Mouse (Mus musculus): ENCODE measurements at regions not wholly inside any gene's neighbourhood (a gene's known extent, or its start where the extent isn't known, plus 50 kb on each side); places are given as distances from the start of the nearest gene placed in this dataset.
A peak's percentile ranks its signal among the peaks of the same experiment; 100 is the strongest.

DNA sequence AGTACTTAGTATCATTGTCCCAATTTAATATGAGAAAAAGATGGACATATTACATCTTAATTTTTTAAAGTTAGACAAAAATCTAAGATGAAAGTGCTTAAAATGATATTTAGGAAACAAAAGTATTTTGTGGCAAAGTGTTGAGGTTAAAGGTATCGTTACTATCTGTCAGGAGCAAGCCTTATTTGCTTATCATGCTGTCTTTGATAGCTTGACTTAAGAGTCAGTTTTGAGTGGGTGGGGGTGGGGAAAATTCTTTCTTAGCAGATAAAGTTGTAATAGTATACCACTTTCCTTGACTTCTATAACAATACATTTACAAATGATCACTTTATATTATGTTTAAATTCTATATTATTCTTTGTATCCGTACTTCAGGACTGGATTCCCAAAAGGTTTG lies 339.1 kb upstream of the Dph6 start:
- DNase-seq, result no peak

DNA sequence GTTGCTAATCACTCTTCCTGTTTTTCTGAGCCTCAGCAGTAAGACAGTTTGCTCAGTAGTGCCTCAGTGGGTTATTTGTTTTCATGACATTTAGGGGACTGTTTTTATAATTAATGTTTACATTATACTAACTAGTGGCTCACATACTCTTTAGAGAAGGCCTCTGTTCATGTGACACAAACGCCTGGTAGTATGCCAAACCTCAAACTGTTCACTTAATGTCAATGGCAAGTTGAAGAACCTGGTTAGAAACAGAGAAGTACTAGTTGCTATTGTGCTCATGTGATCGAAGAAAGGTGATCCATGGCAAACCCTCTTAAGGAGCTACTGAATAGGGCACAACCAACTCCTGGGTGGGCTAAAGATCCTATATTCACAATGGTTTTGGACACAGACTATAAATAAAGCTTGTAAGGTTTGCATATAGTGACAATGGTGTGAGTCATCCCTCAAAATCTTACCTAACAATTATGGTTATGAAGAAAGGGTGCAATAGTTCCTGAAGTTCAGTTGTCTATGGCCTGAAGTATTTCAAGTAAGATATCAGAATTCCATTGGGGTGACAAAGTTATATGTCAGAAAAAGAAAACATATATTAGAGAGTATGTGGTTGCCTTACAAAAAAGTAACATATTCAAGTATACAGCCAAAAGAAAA lies 340.1 kb upstream of the Dph6 start:
- DNase-seq, result no peak

DNA sequence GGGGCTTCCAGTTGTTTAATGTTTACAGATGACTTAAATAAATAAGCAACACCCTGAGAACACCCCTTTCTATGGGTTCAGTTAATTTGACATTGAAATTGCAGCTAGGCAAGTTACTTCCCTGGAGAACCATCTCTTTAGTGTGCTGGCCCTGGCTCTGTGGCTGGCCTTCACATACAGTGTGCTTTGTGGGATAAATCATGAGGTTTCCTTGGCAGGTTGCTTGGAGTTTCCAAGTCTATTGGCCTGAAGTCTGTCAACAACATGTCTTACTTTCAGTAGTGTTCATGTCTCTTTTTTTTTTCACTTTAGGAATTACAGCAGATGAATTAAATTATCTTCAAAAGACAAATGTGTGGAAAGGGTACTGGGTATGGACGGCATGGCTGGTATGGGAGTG lies 359.2 kb upstream of the Dph6 start:
- no peak for DNase-seq

DNA sequence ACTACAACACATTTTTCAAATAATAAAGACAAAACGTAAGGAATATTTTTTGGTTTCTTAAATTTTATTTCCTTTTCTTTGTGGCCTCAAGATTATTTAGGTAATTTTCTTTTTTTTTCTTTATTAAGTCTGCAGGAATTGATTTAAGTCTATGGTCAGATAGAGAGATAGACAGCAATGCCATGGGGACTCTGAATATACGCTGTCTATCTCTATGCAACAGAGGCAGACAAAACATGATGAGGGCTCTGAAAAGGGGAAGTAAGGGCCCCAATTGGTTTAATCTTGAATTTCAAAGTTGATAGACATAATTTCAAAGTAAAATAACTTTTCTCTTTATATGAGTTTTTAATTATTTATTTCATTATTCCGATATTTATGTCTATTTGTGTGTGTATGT lies 372.0 kb upstream of the Dph6 start:
- DNase-seq, result no peak

DNA sequence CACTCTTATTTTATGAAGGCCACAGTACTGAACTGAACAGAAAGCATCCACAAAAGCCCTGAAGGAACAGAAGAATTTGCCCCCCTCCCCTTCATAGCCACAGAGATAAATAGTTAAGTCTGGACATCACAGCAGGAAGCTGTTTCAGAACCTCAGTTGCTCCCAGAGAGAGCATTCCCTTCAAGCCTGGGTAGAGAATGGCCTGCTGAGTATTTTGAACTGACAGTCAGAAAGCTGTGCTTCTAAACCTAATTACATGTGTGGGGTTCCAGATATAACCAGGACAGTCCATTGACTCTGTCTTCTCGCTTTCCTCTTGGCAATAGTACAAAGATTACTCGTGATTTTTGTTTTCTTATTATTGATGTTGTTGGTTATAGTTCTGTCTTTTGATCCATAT lies 376.4 kb upstream of the Dph6 start:
- DNase-seq, result no peak

DNA sequence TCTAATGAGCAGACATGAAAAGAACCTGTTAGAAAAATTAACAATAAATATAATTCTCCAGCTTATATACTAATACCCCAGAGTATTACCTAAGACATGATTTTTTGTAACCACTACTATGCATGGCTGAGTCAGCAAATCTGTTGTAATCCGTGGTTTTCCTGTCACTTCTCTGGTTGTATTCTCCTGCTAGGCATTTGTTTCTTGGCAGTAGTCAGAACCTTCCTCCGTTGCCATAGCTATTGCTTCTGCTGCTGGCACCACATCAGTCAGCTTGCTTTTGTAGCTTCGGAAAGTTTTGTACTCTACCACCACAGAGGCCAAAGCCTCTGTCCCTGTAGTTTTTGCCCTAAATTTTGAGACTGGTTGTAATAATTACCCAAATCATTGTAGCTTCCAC lies 381.4 kb upstream of the Dph6 start:
- peak; percentile 28 for DNase-seq

DNA sequence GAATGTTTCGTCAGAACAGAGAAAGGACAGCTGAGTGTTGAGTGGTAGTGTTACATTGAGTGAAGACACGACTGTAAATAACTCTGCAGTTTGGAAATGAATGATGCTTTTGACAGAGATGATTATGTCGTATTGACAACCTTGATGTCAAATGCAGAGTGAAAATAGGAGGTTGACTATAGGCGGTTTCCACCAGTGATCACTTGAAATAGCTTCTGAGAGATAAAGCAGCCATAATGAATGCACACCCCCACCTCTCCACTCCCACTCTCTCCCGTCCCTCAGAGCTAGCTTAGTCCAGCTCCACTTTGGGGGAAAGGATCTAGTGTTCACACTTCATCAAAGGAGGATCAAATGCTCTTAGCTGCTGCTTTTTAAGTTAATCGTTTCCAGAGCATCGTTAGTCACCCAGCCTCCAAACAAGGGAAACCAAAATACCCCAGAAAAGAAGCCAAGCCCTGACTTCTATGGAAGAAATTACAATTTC lies 387.6 kb upstream of the Dph6 start:
- no peak for DNase-seq

DNA sequence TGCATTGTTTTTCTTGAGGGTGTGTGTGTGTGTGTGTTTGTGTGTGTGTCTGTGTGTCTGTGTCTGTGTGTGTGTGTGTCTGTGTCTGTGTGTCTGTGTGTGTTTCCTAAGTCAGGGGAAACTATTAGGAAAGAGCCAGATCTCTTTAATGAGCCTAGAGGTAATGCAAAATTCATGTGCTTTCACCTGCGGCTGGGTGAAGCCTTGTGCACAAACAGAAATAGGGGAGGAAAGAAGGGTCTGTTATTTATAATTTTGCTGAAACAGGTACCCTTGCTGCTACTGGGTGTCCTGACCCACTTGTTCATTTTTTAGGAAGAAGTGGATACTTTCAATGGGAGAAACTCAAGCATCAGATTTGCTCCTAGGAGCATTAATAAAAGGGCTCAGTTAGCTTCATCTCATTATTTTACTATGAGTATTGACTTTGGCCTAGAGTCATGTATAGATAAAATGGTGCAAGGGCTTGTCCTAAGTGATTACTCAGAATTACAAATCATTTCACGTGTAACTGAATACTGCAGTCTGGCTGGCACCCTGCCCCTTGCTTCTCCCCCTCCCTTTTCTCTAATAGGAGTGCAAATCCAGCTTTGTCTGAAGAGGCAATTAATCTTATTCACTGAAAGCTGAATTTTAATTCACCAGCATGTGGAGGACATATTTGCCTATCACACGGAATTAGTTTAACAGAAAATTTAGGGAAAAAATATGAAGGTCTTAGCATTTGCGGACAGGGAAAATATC lies 401.7 kb upstream of the Dph6 start:
- DNase-seq, result no peak

DNA sequence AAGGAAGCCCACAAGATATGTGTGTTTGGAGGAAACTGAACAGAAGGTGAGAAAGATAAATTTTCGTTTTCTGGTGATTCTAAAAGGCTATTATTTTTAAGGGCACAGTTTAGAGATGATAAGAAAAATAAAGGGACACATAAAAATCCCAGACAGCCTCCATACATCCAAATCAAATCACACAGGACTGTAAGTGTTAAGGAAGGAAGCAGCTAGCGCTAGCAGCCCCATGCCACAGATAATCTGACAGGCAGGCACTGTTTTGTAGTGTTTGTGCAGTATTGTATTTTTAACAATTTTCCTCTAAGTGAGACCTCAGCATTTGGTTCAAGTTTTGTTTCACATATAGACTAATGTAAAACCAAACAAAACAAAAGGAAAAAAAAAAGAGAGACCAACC lies 402.4 kb upstream of the Dph6 start:
- no peak for DNase-seq

DNA sequence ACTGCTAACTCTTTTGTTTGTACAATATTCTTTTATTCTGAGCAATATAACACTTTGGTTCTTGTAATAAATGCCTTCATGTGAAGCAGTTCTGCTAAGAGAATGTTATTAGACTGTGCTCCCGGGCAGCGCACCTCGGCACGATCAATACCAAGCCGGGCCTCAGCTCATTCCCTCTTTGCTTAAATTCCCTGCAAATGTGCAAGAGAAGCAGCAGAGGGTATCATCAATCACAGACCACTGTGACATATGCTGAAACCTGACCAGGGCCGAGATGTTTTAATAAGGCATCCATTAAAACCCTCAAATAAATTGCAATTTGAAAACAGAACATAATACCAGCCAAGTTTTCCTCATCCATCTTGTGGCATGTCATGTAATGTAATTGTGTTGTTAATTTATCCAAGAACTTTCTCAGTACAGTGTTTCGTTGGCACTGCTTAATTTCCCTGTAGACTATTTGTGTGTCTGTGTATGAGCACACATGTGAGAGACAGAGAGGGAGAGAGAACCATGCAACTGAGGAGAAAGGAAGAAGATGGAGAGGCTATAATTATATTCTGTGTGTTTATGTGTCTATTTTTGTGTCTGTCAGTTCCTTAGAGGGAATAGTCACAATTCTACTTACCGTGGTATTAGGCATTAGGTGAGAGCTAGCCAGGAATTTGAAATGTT lies 412.9 kb upstream of the Dph6 start:
- DNase-seq, result no peak

DNA sequence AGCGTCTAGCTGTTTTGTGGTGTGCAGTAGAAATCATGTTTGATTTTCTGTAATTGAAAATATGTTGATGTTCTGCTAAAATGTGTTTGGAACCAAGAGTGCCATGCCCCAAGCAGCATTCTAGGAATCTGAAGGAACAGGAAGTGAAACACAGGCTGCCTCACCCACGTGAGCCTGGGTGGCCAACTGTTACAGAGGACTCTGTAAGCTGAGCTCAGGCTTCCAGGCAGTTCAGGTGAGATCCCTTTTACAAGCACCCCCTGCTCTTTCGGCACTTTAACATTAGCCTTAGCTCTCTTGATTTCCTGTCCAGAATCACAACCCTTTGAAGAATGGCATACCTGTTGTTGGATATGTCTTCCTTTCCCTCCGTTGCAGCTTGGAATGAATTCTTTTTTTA lies 414.9 kb upstream of the Dph6 start:
- no peak for DNase-seq

DNA sequence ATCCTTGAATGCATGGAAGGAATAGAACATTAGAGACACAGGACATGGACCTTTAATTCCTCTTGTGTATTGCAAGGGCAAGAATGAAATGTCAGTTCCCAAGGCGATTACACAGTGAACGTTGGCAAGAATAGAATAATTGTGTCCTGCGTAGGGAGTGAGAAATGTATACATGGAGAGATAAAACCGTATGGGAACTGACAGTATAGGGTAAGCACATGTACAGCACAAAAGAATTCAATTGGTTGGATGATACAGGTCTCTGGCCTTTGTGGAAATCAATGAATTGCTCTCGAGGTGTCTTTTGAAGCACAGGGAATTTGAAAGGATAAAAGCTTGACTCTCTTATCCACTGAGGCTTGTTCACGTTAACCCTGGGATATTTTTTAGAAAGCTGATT lies 415.4 kb upstream of the Dph6 start:
- DNase-seq, result no peak

DNA sequence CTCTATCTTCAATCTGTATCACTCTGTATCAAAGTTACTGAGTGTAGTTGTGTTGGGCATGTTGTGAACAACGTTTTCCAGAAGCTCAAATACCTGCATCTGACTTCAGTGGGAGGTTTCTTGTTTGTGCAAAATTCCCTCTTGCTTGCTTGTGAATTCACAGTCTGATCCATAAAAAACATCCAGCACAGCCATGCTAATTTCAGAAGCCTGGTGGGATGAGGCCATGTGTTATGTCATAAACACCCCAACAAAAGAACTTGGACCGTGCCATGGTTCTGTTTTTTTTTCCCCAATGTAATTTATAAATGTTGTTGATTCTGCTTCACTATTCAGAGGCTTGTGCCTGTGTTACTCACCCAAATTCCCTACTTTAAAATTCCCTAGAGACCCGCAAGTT lies 415.9 kb upstream of the Dph6 start:
- no peak for DNase-seq

DNA sequence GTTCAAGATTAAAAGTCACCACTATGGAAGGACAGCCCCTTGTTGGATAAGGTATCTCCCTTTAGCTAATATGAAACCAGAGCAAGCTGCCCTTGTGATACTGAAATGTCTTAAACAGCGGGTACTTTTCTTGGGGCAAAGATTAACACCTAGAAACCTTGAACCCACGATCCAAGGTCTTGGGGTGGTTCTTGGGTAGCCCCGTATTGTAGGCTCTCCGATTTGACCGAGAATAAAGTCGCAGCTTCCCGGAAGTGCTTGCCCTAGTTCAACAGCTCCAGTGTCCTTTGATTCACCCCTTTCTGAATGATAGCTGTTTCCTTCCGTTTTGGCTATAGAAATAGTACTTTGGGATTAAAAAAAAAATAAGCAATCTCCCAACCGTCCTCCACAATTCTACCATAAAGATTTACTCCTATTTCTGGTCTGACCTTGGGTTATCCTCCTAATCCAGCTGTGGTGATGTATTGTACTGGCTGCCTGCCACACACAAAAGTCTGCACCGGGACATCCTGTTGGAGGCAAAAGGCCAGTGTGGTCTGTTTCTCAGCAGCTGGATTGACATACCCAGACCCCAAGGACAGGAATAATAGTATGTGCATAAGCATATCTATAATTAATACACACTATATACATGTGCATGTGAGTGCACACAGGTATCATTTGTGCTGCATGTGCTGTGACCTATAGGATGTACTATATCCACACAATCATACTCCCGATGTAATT lies 427.0 kb upstream of the Dph6 start:
- DNase-seq, result peak; percentile 30

DNA sequence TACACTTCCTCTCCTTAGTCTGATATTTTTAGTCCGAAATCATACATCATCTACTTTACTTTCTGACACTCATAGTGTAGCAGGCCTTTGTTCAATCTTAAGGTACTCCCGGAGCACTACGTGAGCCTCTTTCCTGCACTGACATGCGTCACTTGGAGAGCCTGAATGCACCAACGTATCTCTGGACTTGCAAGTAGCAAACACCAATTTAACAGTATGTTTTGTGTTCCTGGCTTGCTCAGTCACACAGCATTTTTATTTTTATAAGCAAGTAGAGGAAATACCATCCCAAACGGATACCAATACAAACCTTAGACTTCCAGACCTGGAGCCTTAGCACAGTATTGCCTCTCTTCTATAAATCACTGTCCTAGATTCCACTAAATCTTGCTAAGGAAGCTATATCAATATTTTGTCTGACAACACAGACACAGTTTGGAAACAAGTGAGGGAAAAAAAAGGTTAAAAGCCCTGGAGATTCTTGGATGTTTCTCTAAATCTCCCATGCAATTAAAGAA lies 427.6 kb upstream of the Dph6 start:
- no peak for DNase-seq

DNA sequence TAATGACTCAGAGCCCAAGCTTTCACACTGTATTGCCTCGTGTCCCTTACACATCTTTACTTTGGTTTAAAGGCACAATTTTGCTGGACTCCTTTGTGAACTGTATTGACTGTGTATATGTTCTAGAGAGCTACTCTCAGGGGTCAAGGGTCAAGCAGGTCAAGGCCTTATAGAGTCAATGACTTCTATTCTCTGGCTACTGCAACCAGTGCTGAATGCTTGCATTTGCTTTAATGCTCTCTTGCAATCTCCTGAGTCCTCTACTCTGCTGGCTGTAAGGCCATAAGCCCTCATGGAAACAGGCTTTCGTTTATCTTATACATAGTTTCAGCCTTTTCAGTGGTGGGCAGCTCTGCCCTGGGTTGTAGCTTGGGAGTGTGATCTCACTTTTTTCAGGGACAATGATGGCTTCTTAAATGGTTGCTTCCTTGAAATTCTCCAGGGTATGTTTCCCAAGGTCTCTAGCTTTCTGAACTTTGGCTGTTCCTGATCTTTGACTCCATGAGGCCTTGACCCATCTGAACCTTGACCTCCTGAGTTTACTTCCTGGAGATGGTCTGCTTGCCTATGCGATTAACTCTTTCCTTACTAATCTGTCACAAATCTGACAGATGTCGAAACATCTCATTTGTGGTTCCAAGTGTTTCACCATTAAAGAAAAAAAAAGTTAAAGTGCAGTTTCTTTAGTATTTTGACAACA lies 433.8 kb upstream of the Dph6 start:
- DNase-seq, result no peak

DNA sequence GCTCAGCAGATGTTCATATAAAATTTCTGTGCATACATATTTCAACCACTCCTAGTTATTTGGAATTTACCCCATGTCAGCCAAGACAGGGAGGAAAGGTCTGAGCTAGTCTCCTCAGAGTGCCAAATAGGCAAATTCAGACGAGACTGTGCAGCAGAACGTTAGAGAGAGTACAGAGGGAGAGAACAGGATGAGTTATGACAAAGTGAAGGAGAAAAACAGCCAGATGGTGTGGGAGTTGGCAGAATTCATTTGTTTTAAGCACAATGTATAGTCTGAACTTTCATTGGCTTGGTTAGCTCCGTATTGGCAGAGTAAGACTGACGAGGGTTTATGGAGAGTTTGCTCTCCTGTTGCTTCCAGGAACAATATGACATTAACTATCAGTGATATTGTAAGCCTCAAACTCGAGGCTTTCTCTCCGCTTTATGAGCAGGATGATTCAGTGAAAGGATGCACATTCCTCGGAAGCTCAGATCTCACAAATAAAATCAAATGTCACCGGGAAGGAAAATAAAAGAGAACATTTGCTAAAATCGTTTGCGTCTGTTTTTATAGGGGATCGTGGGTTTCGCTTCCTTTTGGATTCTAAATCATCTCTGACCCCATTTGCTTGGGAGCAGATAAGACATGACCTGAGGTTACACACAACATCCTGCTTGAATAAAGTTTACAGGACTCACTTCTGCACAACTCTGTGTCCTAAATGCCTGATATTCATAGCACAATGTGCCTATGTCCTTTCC lies 435.8 kb upstream of the Dph6 start:
- no peak for DNase-seq

DNA sequence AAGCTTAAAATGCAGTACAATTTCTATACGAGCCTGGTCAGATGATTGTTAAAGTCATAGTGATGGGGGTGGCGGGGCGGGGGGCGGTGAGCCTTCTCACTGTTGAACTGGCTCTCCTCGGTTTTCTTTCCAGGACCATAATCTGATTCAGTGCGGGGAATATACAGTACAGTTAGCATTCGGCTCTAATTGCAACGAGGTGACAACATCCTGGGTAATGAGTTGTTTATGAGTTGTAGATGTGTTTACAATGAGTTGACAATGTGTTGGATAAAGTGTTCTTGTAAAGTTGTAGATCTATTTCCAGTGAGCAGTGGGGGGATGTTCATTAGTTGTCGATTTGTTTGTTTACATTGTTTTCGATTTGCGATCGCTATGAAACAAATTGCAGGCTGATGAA lies 440.6 kb upstream of the Dph6 start:
- no peak for DNase-seq

DNA sequence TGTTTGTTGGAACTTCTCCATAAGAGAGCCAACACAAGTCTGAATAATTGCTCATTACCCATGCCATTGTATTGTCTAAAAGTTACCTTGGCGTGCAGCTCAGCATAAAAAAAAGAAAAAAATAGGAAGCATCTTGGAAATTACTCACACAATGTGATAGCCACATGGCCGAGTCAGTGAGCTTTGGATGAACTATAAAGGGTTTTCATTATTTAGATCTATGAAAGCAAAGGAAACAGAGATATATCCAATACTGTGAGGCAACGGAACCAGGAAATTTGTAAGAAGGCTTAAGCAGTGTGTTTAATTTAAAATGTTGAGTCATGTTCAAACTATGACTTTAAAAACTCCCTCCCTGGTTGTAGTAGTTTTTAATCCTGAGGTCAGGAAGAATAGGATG lies 446.7 kb upstream of the Dph6 start:
- DNase-seq, result no peak

DNA sequence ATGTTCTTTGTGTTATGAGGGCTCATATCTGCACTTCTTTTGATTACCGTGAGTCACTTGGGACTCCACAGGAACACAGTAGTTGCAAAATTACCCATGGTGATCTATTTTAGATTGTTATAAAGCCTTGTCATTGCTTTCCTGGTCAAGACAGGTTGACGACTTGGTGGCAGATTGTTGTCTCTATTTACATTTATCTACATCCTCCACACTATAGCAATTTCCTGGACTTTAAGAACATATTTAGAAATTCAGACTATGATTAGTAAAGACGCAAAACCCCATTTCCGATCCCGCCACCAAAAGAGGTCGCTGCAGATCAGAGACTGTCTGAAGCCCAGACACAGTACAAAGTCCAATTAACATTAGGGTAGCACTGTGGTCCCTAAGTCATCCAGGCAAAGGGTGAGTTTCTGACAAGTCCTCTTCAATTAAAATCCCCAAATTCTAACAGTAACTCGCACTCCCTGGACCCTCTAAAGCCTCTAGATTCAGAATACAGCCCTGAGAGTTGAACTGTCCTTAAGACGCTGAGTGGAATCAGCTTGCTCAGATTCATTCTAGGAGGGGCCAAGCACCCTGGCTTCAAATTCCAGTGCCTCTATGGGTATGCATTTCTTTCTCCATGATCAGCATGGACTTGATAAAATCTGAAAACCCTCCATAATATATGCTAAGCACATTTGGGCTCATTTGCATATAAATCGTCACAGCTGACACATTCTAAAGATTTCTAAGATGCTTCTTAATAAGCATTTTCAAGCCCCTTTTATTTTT lies 461.9 kb upstream of the BC052040 start:
- DNase-seq, result no peak

DNA sequence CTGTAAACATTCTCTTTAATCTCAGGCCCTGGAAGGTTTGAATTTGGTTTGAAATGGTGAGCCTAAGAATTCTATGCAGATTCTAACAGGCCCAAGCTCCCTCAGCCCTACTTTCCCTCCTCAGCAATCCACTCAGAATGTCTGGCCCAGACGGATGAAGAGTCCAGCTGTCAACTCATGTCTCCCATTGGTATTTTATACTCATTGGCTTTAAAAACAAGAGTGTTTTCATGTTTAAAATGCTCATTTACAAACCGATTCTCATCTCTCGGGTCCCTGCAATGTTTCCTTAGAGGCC lies 461.4 kb upstream of the BC052040 start:
- no peak for DNase-seq
